Mouse (Mus musculus): ENCODE measurements around the gene Kcnma1.

GRCm38 (mm10) chr14:23594629-23595028 lies 419.7 kb downstream of the Kcnma1 start:
- TF ChIP-seq TBP (IDR thresholded peaks at IDR 0.05; ENCODE audit: low read depth, low read length) (no peak), MYB (IDR thresholded peaks at IDR 0.05; ENCODE audit: low read depth, low read length) (no peak), TCF12 (IDR thresholded peaks at IDR 0.05; ENCODE audit: low read depth, low read length) (no peak), CTCF (IDR thresholded peaks at IDR 0.05 in 2 of 3, conservative IDR thresholded peaks at IDR 0.05 in 1 of 3; ENCODE audit: control insufficient read depth in 1 of 3, insufficient read depth in 1 of 3, low read depth in 2 of 3, low read length in 3 of 3, poor library complexity in 1 of 3, severe bottlenecking in 1 of 3) (no peak), MYC (IDR thresholded peaks at IDR 0.05; ENCODE audit: low read depth, low read length) (no peak), RAD21 (IDR thresholded peaks at IDR 0.05; ENCODE audit: low read depth, low read length) (no peak), POLR2A (IDR thresholded peaks at IDR 0.05; ENCODE audit: control insufficient read depth in 1 of 2, insufficient read depth in 1 of 2, low read depth in 1 of 2, low read length in 2 of 2, poor library complexity in 1 of 2) (no peak), MEF2A (IDR thresholded peaks at IDR 0.05; ENCODE audit: extremely low read depth, insufficient replicate concordance, low read depth, low read length, poor library complexity, severe bottlenecking) (no peak), NELFE (IDR thresholded peaks at IDR 0.05; ENCODE audit: low read depth, low read length) (no peak), E2F4 (IDR thresholded peaks at IDR 0.05; ENCODE audit: borderline replicate concordance, low read depth, low read length) (no peak), ZMIZ1 (IDR thresholded peaks at IDR 0.05; ENCODE audit: low read depth, low read length) (no peak), USF2 (IDR thresholded peaks at IDR 0.05; ENCODE audit: borderline replicate concordance in 1 of 2, insufficient read depth in 1 of 2, low read depth in 1 of 2, low read length in 2 of 2) (no peak), SIN3A (IDR thresholded peaks at IDR 0.05; ENCODE audit: low read length) (no peak), POLR2AphosphoS5 (IDR thresholded peaks at IDR 0.05; ENCODE audit: borderline replicate concordance, low read depth, low read length) (no peak)

All from MEL (cell line).